Mouse (Mus musculus): ENCODE data around the gene Tti1. TPM values are rescaled to one million over a fixed set of nuclear protein-coding genes. Genes with fewer than 3 reads are reported as not detected.

Tti1 gene
- total RNA-seq, 2 experiments from 2014 or later = 15.7 to 16.6 TPM

DNA sequence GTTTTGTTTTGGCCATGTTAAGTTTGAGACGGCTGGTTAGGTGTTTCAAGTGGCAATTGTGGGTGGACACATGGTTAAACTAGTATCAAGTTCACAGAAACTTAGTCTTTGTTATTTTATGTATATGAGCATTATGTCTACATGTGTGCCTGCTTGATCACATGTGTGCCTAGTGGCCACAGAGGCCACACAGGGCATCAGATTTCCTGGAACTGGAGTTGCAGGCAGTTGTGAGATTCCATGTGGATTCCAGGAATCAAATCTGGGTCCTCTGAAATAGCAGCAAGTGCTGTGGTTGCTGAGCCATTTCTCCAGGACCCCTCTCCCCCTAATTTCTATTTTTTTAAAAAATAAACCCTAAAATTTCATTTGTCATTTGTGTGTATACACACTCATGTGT is 11.4 kb upstream of the Tti1 start:
- DNase-seq = no peak

DNA sequence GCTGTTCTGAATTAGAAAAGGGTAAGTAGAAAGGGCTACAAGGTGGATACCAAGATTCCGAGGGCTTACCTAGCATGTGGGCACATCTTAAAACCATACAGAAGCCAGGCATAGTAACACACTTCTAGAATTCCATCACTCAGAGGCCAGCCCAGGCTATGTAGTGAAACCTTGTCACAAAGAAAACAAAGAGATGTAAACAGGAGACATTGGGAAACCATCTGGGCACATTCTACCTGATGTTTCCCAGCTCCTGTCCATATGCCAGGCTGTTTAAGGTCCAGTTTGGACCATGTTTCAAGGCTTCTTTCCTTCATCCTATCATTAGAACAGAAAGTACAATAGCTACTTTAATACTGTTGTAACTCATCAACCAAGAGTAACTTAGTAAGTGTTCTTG is 9.3 kb upstream of the Tti1 start:
- no peak for DNase-seq

DNA sequence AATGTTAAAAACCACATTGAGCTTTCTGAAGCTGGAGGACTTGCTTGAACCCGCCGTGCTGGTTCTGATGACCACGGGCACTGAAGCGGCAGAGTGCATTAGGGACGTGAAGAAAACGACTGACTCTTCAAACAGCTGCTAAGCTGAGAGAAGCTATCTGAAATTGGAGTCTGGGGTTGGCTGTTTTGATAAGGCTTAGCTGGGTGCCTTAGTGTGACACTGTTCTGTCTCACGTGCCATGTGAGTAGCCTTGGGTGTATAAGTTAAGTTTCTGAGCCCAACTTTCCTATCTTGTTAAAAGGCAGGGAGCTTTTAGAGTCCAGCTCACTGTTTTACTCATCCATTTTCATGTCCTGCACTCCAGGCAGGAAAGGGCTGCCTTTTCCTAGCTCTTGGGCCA is 8.7 kb upstream of the Tti1 start:
- no peak for DNase-seq

DNA sequence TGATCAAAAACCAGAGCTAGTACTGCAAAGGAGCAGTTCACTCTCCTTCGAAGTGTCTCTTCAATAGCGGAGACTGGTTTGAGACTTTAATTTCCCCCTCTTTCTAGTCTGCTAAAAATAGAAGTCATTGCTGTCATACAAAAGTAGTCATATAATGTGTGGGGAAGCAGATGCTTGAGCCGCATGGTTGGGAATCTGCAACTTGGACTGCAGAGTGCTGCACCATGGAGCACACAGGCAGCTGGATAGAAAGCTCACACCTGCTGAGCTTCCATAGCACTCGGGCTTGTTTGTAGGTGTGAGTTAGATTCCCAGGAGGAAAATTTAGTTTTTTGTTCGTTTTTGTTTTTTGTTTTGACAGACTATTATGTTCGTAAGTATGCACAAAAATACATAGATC is 8.2 kb upstream of the Tti1 start:
- DNase-seq = no peak

DNA sequence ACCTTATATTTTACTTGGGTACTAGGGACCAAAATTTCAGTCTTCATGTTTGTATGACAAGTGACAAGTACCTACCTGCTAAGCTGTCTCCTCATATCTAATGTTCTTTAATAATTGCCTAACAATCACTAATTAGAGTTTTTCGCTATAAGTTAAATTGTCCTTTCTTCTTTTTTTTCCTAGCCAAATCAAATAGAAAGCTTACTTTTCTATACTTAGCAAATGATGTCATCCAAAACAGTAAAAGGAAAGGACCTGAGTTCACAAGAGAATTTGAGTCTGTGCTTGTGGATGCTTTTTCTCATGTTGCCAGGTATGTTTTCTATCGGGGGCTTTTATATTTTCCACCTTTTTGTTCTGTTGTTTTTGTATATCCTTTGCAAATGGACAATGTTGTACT is 7.6 kb upstream of the Tti1 start:
- DNase-seq = no peak

DNA sequence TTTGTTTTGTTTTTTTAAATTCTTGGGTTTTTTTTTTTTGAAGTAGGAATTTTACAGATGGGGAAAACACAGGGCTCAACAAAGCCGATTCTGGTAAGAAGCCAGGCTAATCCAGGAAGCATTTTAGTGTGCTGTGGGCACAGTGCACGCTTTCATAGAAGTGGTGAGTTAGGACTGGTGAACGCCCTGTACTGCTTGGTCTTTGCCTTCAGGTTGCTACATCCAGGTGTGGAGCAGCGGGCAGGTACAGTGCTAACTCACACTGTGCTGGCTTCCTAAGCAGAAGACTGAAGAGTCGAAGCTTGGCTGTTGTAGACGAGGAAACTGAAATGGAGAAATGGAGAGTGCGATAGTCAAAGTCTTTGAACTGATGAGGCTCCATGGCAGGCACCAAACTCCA is 1.8 kb upstream of the Tti1 start:
- DNase-seq = no peak

DNA sequence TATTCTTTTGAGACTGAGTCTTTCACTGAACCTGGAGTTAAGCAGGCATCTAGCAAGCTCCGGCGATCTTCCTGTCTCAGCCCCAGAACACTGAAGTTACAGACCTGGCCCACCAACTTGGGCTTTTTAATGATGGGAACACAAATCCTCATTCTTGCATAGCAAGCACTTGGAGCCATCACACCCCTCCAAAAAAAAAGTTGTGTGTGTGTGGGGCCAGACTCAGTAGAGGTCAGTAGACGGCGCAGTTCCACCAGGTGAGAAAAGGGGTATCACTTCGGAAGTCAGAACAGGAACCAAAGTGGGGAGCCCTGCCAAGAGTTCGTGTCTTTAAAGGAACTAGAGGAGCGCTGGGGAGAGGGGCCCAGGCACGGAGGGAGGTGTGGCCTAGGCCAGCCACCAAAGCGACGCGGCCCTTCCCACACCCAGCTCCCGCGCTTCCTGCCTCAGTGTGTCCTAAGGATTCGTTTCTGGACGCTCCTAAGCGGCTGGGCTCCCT is 329 bp downstream of the Tti1 start:
- no peak for DNase-seq

DNA sequence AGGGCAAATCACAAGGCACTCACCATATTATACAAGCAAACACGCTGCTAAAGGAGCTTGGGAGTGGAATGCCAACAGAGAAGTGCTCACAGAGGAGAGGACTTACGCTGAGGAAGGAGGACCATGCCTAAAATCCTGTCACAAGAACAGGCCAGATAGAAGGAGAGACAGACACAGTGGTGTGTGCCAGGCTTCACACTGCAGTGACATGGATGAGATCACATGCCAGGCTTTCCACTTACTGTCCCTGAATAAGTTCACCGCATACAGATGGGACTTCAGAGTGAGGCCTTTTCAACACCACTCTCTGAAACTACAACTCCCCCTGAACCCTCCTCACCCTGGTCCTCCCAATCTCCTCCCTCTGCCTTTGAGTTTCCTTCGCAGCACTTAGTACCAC is 10.9 kb downstream of the Tti1 start:
- no peak for DNase-seq

DNA sequence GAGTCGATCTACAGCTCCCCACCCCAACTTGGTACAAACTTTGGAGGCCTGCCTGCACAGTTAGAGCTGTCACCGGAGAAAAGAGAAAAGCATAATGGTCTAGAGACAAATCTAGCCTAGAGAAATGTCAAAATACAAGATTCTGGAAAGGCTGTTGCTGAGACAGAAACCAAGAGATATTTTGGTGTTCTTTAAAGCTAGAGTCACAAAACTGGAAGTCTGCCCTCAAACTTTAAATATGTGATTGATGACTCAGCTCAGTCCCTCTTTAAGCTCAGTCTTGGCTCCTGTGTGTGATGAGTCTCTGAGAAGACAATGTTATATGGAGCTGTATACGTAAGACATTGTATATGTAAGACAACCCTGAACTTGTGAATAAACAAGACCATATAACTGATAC is 15.6 kb downstream of the Tti1 start:
- no peak for DNase-seq

DNA sequence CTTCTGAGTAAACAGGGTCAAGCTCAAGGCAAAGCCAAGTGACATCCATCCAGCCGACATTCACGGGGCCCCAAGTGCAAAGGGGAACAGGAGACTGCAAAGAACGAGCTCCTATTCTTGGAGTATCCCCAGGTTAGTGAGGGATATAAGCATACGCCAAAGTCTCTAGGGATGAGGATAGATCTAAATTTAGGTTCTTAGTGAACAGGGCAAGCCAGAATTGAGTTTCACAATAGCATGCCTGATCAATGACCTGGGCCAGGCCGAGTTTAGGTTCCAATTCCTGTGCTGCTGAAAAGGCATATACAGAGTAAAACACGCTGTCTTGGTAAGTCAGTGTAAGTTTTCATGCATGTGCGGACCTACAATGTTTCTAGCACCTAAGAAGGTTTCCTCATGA is 18.9 kb downstream of the Tti1 start:
- no peak for DNase-seq

DNA sequence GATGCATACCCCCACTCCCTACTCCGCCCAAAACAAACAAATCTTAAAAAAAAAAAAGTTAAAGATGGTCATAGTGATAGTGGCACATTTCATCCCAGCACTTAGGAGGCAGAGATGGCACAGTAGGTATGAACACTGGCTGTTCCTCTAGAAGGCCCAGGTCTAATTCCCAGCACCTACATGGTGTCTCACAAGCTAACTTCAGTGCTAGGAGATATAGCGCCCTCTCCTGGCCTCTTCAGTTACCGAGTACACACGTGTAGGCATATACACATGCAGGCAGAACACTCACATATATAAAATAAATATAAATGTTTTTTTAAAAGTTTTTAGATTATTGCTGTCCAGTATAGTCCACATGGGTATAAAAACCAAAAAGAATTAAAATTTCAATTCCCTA is 22.6 kb downstream of the Tti1 start:
- DNase-seq = no peak

DNA sequence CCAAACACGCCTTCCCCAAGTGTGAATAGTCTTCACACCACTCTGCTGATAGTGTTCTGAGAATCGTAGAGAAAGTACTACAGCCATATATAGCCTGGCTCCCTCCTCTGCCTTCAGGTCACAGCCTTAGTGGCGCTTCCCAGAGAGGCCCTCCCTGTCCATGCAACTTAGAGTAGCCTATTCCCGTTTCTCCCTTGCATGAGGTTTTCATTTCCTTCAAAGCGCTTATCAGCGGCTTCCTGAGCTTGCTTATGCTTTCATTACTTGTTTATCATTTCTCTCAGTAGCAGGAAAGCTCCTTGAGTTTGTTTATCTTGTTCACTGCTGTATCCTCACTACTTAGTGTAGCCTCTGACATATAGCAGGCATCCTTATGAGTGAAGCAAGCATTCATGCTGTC is 23.6 kb downstream of the Tti1 start:
- DNase-seq = no peak

DNA sequence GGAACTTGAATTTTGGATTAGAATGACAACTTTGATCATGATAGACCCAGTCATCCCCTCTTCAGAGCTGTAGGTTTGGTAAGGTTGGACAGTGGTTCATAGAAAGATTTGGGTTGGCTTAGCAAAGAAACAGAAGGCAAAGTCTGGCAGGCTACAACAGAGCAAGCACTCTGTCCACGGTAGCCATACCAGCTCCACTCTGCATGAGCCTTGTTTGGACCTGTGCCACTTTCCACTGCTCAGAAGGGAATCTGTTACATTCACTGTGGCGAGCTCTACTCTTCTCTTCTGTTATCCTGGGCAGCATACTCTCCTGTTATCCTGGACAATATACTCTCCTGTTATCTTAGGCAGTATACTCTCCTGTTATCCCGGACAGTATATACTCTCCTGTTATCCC is 29.4 kb downstream of the Tti1 start:
- no peak for DNase-seq

DNA sequence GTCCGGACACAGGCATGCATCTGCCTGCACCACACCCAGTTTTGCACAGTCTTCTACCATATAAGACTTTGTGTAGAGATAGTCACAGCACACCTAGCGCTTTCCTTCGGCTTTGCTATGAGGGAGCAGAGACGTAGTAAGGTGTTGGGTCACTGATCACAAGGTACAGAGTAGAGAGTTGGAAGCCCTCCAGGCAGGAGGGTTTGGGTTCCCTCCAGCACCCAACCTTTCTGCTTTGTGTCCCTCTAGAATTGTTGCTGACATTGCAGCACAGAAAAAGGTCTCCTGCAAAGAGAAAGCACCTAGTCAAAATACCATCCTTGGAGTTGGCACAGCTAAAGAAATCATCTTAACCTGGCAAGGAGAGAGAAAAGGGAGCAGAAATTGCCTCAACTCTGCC is 35.7 kb downstream of the Tti1 start:
- no peak for DNase-seq

DNA sequence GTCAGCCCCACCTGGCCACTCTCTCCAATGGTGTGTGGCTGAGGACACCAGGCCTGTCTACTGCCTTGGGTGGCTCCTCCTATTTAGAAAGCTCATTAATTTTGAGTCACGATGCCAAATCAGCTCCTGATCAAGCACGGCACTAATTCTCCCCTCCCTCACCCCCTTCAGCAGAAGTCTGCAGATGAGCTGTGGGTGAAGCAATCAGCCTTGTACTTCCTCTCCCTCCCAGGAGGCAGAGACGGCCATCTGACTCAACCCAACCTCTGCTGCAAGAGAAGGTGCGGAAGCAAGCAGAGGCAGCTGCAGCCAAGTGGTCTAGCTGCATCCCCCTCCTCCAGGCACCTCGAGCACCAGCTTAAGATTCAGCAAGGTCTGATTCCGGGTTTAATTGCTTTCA is 37.2 kb downstream of the Tti1 start:
- no peak for DNase-seq

DNA sequence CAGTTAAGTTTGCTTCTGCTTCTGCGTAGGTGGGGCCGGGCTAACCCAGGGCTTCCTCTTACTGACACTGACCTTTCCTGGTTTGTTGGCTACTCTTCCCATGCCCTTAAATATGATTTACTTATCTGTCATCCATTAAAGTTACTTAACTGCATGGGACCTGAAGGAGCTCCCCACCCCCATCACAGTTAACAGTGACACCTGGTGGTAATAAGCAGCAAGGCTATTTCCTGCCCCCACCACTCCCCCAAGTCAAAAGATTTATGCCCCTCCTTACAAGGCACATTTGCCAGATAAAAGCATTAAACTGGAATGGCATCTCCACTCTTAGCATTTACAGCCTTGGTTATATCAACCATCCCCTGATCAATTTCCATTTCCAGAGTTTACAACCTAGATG is 38.3 kb downstream of the Tti1 start:
- no peak for DNase-seq

DNA sequence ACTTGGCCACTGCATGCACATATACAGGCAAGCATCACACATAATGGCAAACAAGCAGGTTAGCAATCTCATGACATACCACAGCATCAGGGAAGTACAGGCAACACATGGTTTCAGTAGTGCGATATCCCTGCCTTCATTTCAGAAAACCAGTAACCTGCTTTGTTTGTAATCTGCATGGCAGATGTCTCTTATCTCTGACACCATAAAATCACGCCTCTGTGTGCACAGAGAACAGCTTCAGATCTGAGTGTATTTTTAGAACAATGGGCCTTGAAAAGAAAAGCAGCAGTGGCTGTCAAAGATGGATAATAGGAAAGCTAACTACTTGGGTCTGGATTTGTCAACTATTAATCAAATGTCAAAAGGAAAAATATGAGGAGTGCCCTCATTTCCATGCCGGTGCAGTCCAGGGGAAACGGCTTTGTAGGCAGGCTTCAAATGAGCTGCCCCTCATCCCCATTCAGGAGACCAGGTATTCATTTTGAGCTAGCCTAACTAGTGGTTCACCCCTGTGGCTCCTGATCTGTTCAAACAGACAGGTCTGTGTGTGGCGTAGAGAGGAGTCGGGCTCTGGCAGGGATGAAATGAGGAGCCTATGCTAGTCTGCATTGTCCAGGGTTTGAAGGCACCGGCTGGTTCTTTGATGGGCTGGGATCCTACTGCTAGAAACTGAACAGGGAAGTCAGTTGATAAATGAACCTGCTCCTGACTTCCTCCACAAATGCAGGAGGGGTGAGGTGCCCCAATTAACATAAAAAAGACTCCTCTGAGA is 39.6 kb downstream of the Tti1 start:
- no peak for DNase-seq

DNA sequence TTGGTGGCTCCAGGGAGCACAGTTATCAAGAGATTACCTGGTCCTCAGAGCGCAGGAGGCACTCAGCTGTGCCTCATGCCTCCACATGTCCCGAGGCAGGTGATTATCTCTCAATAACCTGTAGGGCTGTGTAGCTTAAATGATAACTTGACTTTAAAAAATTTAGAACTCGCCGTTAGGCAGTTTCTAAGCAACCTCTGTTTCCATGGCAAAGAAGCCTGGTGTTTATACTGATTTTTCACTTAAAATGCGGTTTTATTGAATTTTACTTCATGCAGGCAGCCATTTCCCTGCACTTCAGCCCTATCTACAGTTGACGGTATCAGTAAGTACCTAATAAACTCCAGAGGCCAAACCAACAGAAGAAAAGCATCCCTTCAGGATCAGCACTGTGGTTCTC is 42.0 kb downstream of the Tti1 start:
- no peak for DNase-seq

DNA sequence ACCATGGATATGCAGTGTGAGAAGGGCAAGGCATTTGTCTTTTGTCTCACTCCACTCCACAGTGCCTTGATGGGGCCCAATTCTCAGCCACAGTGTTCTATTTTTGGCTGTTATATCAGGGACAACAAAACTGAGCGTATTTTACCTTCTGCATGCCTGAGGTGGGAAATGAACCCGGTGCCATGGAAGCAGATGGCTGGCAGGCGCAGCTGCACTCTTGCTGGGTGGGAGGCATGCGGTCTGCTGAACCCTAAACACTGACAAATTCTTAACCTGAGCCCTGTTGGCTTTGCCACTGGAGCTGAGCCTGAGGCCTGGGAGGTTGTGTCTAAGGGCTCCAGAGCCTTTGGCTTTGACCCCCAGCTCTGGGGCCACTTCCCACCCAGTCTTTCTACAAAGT is 42.6 kb downstream of the Tti1 start:
- DNase-seq = no peak

DNA sequence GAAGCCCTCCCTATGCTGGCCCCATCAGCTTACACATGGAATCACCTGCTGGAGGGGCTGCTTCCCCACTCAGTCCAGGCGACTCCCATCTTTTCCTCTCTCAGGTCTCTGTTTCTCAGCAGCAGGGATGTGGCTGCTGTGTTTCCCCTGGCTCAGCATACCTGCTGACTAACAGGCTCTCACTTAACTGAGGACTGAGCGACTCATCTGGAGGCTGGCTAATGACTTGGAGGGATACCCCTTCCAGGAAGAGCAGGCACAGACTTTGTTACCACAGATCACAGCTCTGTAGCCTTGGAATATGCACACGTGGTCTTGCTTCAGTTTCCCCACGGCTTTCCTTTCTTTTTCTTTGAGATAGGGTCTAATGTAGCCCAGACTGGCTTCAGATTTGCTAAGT is 45.0 kb downstream of the Tti1 start:
- DNase-seq = no peak

DNA sequence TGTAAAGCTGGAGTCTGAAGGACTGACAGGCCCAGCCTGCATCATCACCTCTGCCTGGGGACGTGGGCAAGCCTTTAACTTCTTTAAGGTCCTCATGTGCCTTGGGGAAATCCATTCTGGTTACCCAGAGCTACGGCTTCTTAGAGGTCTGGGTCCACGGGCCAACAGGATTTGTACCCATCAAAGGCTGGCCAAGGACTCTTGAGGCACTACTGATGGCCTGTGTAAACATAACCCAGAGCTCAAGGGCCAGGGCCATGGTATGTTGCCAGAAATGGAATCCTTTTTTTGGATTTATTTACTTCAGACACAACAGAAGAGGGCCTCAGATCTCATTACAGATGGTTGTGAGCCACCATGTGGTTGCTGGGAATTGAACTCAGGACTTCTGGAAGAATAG is 45.5 kb downstream of the Tti1 start:
- no peak for DNase-seq

DNA sequence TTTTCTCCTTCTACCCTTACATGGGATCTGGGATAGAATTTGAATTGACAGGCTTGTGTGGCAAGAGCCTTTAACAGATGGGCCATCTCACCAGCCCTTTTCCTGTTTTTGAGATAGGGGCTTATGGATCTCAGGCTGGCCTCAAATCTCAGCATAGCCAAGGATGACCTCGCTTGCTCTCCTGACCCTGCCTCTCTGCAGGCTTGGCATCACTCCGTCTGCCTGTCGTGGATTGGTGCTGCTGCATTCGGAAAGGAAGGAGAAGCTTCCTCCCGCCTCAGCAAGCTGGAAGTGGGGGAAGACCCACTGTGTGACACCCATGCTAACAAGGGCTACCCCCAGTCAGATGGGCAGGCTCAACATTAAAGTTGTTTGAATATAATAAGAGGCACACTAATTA is 49.0 kb downstream of the Tti1 start:
- no peak for DNase-seq

DNA sequence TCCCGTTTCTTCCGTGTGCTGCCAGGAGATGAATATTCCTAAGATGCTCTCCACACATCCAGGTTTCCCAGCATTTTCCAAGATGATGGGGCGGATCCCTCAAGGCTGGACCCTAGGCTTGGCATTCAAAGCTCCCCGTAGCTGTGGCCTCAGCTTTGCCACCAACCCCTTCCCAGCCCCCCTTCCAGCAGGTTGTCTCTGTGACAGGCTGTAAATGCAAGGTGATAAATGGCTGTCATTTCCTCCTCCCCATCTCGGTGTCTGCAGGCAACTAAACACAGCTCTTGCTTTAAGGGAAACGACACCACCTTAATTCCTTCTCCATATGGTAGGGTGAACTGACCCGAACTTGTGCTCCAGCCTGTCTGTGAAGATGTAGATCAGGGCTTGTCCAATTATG is 52.6 kb downstream of the Tti1 start:
- no peak for DNase-seq

DNA sequence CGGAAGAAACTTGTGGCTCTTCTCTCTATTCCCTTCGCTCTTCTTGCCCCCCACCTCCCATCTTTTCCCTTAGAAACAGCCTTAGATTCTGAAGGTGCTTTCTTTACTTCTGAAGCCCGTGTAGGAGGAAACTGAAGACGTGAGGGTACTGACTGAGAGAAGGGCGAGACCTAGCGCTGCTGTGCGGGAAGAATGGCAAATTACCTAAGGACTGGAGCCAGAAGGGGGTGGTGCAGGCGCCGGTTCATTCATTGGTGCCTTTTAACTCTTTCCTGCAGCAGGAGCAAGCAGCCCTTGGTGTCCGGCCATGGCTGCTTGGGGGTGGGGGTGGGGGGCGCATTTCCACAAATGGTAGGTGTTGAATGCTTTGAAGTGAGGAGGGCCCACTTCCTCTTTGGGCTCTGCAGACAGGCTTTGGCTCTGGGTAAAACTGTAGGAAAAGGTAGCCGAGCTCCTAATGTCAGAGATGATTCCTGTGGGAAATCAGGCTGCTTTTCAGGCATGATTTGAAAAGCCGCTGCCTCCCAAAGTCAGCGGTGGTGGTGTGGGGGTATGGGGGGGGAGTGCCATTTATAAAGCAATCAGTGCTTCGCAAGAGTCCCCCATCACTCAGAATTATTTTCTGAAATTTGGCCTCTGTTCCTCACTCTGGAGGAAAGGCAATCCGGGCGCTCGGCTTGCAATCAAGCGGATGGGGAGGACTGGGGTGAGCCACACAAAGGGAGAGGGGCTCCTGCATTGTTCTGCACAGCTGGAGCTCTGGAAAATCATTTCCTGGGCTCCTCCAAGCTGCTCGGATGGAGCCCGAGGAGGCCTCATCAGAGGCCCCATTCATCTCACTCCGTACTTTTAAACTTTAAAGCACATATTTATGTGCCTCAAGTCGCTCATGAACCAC is 53.4 kb downstream of the Tti1 start:
- DNase-seq = no peak

Measured in gastrocnemius, postnatal 10 days (tissue).